Mouse (Mus musculus): ENCODE measurements around the gene E2f4.

GRCm38 (mm10) chr8:105289805-105290460, 7.5 kb upstream of the E2f4 start, which contains the start of gene 4931428F04Rik:
- TF ChIP-seq GATA1 (IDR thresholded peaks at IDR 0.05; ENCODE audit: borderline replicate concordance, low read length) (no peak), FLI1 (IDR thresholded peaks at IDR 0.05; ENCODE audit: low read length) (no peak)

Measured in megakaryocyte, embryonic 14.5 days (primary cell).